Mouse (Mus musculus) embryonic fibroblast, embryonic 13.5 days (primary cell): ENCODE data around the gene Pard3b.

Source experiments
- CTCF ChIP-seq: IDR thresholded peaks from 2 replicates; pipeline ENCODE4 v1.5.1; 2011; ENCODE audit warnings: mild to moderate bottlenecking, control low read depth, low read length, moderate library complexity, borderline replicate concordance; ENCODE audit not compliant: insufficient read depth
- POLR2A ChIP-seq: IDR thresholded peaks from 2 replicates; pipeline ENCODE4 v1.6.1; 2011; ENCODE audit warnings: low read depth, mild to moderate bottlenecking, control low read depth, low read length, moderate library complexity

DNA sequence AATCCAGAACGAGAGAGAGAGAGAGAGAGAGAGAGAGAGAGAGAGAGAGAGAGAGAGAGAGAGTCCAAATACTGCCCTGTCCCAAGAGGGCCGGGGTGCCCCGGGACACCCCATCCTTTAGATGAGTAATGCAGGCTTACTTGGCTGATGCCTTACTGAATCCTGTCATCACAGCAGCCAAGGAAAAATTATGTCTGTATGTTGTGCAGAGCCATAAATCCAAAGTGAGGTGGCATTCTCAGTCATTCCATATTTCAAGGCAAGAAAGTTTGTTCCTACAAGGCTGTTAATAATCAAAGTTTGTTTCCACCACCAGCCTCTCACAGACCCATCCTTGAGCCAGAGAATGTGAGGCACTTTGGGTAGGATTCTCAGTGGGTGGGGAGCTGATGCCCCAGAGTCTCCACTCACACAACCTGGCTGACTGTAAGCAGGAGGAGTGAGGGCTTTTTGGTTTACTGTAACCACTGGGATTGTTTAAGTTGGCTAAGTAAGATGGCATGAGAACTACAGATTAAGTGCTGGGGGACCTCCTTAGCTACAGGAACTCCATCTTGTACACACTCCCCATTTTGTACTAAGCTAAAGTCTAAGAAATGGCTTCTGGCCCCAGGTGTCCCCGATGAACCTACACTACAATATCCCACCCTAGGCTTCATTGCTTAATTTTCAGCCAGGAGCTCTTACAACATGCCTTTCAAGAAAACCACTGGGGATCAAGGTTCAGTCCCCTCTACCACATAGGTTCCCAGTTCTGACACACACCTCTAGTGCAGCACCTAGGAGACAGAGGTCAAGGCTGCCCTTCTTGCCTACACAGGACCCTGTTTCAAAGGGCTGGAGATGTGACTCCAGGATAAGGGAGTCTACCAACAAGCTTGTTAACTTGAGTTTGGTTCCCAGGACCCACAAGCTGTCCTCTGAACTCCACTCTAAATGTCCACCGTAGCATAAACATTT lies 1027.4 kb downstream of the Pard3b start:
- TF ChIP-seq CTCF (no peak), POLR2A (no peak)
